Mouse (Mus musculus): ENCODE results near the gene Disc1.
A peak's percentile ranks its signal among the peaks of the same experiment; 100 is the strongest.

DNA sequence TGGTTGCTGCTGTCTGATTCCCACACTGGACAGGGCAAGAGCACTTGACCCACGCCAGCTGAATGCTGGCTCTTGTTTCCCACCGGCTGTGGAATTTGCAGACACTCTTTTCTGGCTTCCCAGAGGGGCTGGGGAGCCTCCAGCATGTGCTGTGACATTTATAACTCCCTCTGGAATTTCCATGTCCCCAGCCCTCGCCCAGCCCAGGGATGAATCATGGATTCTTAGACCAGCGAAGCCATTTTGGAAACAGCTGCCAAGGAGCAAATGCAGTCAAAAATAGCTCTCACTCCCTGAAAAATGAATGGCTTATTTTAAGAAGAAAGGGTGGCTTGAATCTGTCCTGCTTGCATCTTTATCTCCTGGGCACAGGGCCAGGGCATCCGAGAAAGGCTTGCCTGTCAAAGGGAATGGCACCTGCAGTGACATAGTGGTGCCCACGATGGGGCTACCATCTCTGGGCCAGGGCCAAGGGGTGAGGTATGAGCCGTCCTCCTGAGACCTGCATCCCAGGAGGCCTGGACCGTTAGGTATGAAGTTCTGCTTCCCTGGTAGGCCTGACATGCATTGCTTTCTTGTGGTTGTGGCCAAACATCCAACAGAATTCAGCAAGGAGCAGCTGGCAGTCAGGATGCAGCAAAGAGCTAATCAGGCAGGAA lies 239.1 kb downstream of the Disc1 start:
- TF ChIP-seq EP300 (IDR thresholded peaks at IDR 0.05; ENCODE audit: low read depth) (peak; percentile 87), CTCF (IDR thresholded peaks at IDR 0.05; ENCODE audit: low read depth) (no peak)
